Mouse (Mus musculus) embryonic facial prominence, embryonic 12.5 days (tissue): ENCODE data around the gene Oprd1. TPM values are rescaled to one million over a fixed set of nuclear protein-coding genes. Genes with fewer than 3 reads are reported as not detected.

Experiments used
- ATAC-seq: fragments of 200-750 bp; cut with Nextera tagmentation; 2 replicates; pipeline ENCODE4 v1.8.0; 2017; ENCODE audit not compliant: insufficient number of reproducible peaks, insufficient read depth, low FRiP score, low TSS enrichment
- H3K27ac ChIP-seq: fragments of 300-500 bp; sonication (generic); 2 replicates; pipeline ENCODE4 v1.5.1; 2016; ENCODE audit warnings: mild to moderate bottlenecking
- H3K27me3 ChIP-seq: fragments of 300-500 bp; sonication (generic); 2 replicates; pipeline ENCODE4 v1.6.1; 2016; ENCODE audit warnings: mild to moderate bottlenecking, moderate library complexity
- H3K36me3 ChIP-seq: fragments of 300-500 bp; sonication (generic); 2 replicates; pipeline ENCODE4 v1.6.1; 2016; ENCODE audit warnings: mild to moderate bottlenecking
- H3K4me1 ChIP-seq: fragments of 300-500 bp; sonication (generic); 2 replicates; pipeline ENCODE4 v1.6.1; 2016
- H3K4me2 ChIP-seq: fragments of 300-500 bp; sonication (generic); replicated peaks from 2 replicates; pipeline ENCODE4 v1.6.1; 2016; ENCODE audit warnings: mild to moderate bottlenecking, moderate library complexity
- H3K4me3 ChIP-seq: fragments of 300-500 bp; sonication (generic); 2 replicates; pipeline ENCODE4 v1.5.1; 2016; ENCODE audit warnings: mild to moderate bottlenecking
- H3K9ac ChIP-seq: fragments of 300-500 bp; sonication (generic); 2 replicates; pipeline ENCODE4 v1.6.1; 2016; ENCODE audit warnings: mild to moderate bottlenecking, moderate library complexity
- H3K9me3 ChIP-seq: fragments of 300-500 bp; sonication (generic); 2 replicates; pipeline ENCODE4 v1.6.1; 2016; ENCODE audit warnings: mild to moderate bottlenecking, moderate library complexity
- WGBS: fragments of 180-500 bp; shearing (Covaris S2); methylation state at CpG from one replicate; pipeline ENCODE4 v1.1.7; 2016; 5-methylcytosine and 5-hydroxymethylcytosine counted together
- polyA plus RNA-seq: library from polyadenylated mRNA; unstranded; fragments of >200 nt; fragmentation: Nextera tagmentation; extraction: Ambion mirVana; gene quantifications from 2 replicates; pipeline ENCODE4 v1.2.1, GENCODE M21; 2016

Oprd1 gene
- polyA plus RNA-seq, 1 experiment from 2014 or later: 0.52 TPM

- Histone ChIP-seq H3K27me3 (peaks cover 18% of the 10 kb centered on the region), H3K9me3 (no peaks in the 10 kb centered on the region), H3K36me3 (no peaks in the 10 kb centered on the region), H3K27ac (no peak overlapping the region), H3K4me3 (no peak overlapping the region), H3K9ac (no peak overlapping the region), H3K4me1 (no peaks in the 10 kb centered on the region; the same call in 1 of the 2 replicates), H3K4me2 (no peak overlapping the region)
- no peak for ATAC-seq
- WGBS: 41% methylated on average over 4 of the region's 4 CpGs
These were observed 33.1 kb downstream of the Oprd1 start for GRCm38 (mm10) chr4:132111227-132111626.

GRCm38 (mm10) chr4:132108221-132108620 is 36.1 kb downstream of the Oprd1 start:
- Histone ChIP-seq H3K4me3 (no peak overlapping the region), H3K4me2 (no peak overlapping the region), H3K9ac (no peak overlapping the region), H3K9me3 (no peaks in the 10 kb centered on the region), H3K4me1 (no peaks in the 10 kb centered on the region; the same call in 1 of the 2 replicates), H3K36me3 (no peaks in the 10 kb centered on the region), H3K27ac (no peak overlapping the region), H3K27me3 (peaks cover 6% of the 10 kb centered on the region)
- WGBS: 90% methylated on average over 7 of the region's 7 CpGs
- ATAC-seq: no peak

GRCm38 (mm10) chr4:132101152-132101551 is 43.1 kb downstream of the Oprd1 start:
- Histone ChIP-seq H3K9ac (no peak overlapping the region), H3K4me1 (no peaks in the 10 kb centered on the region), H3K9me3 (no peaks in the 10 kb centered on the region), H3K36me3 (no peaks in the 10 kb centered on the region), H3K4me3 (no peak overlapping the region), H3K27me3 (no peaks in the 10 kb centered on the region), H3K4me2 (no peak overlapping the region), H3K27ac (no peak overlapping the region)
- no peak for ATAC-seq
- WGBS: 43% methylated on average over 3 of the region's 3 CpGs

GRCm38 (mm10) chr4:132099548-132099947 is 44.7 kb downstream of the Oprd1 start:
- no peaks in the 10 kb centered on the region for H3K4me1 ChIP-seq
- no peaks in the 10 kb centered on the region for H3K9me3 ChIP-seq
- no peak for ATAC-seq
- no peak overlapping the region for H3K4me3 ChIP-seq
- H3K4me2 ChIP-seq: no peak overlapping the region
- H3K9ac ChIP-seq: no peak overlapping the region
- H3K27me3 ChIP-seq: no peaks in the 10 kb centered on the region
- H3K36me3 ChIP-seq: no peaks in the 10 kb centered on the region
- 69% methylated on average over 5 of the region's 5 CpGs for WGBS
- no peak overlapping the region for H3K27ac ChIP-seq

GRCm38 (mm10) chr4:132095043-132095442 is 49.2 kb downstream of the Oprd1 start:
- Histone ChIP-seq H3K9ac (no peak overlapping the region), H3K4me1 (no peaks in the 10 kb centered on the region), H3K36me3 (no peaks in the 10 kb centered on the region), H3K4me2 (no peak overlapping the region), H3K27ac (no peak overlapping the region), H3K9me3 (no peaks in the 10 kb centered on the region), H3K4me3 (no peak overlapping the region), H3K27me3 (no peaks in the 10 kb centered on the region)
- 76% methylated on average over 7 of the region's 7 CpGs for WGBS
- no peak for ATAC-seq

GRCm38 (mm10) chr4:132093928-132094327 is 50.4 kb downstream of the Oprd1 start:
- no peaks in the 10 kb centered on the region for H3K36me3 ChIP-seq
- H3K27me3 ChIP-seq: no peaks in the 10 kb centered on the region
- no peak overlapping the region for H3K4me3 ChIP-seq
- no peak overlapping the region for H3K4me2 ChIP-seq
- no peaks in the 10 kb centered on the region for H3K4me1 ChIP-seq
- H3K27ac ChIP-seq: no peak overlapping the region
- H3K9me3 ChIP-seq: no peaks in the 10 kb centered on the region
- no peak for ATAC-seq
- 89% methylated on average over 5 of the region's 5 CpGs for WGBS
- no peak overlapping the region for H3K9ac ChIP-seq

- no peak overlapping the region for H3K4me2 ChIP-seq
- no peaks in the 10 kb centered on the region for H3K36me3 ChIP-seq
- H3K9ac ChIP-seq: no peak overlapping the region
- no peak overlapping the region for H3K27ac ChIP-seq
- no peak for ATAC-seq
- H3K4me3 ChIP-seq: no peak overlapping the region
- WGBS: 78% methylated on average over 6 of the region's 6 CpGs
- H3K9me3 ChIP-seq: no peaks in the 10 kb centered on the region
- H3K4me1 ChIP-seq: no peaks in the 10 kb centered on the region
- H3K27me3 ChIP-seq: no peaks in the 10 kb centered on the region
These were observed 51.1 kb downstream of the Oprd1 start for GRCm38 (mm10) chr4:132093136-132093535.

GRCm38 (mm10) chr4:132088921-132089320 is 55.4 kb downstream of the Oprd1 start:
- no peak overlapping the region for H3K27ac ChIP-seq
- H3K9ac ChIP-seq: no peak overlapping the region
- no peak for ATAC-seq
- WGBS: 21% methylated on average over 7 of the region's 7 CpGs
- H3K4me1 ChIP-seq: no peaks in the 10 kb centered on the region
- H3K9me3 ChIP-seq: no peaks in the 10 kb centered on the region
- no peaks in the 10 kb centered on the region for H3K36me3 ChIP-seq
- H3K27me3 ChIP-seq: no peaks in the 10 kb centered on the region
- no peak overlapping the region for H3K4me2 ChIP-seq
- no peak overlapping the region for H3K4me3 ChIP-seq

- Histone ChIP-seq H3K9me3 (no peaks in the 10 kb centered on the region), H3K9ac (no peak overlapping the region), H3K27ac (no peak overlapping the region), H3K36me3 (no peaks in the 10 kb centered on the region), H3K27me3 (no peaks in the 10 kb centered on the region), H3K4me1 (no peaks in the 10 kb centered on the region), H3K4me2 (no peak overlapping the region), H3K4me3 (no peak overlapping the region)
- ATAC-seq: no peak
- 81% methylated on average over 7 of the region's 7 CpGs for WGBS
These were observed 59.2 kb downstream of the Oprd1 start for GRCm38 (mm10) chr4:132085114-132085513.

- Histone ChIP-seq H3K9ac (no peak overlapping the region), H3K9me3 (no peaks in the 10 kb centered on the region), H3K4me3 (no peak overlapping the region), H3K27me3 (no peaks in the 10 kb centered on the region), H3K27ac (no peak overlapping the region), H3K4me2 (no peak overlapping the region), H3K4me1 (peaks cover 7% of the 10 kb centered on the region; the same call in 1 of the 2 replicates), H3K36me3 (no peaks in the 10 kb centered on the region)
- 66% methylated on average over 4 of the region's 4 CpGs for WGBS
- ATAC-seq: no peak
These were observed 63.7 kb downstream of the Oprd1 start for GRCm38 (mm10) chr4:132080492-132080983.

- no peak for ATAC-seq
- no peak overlapping the region for H3K27ac ChIP-seq
- H3K36me3 ChIP-seq: no peaks in the 10 kb centered on the region
- peak overlapping the region; percentile 13; the same call in 1 of the 2 replicates for H3K4me2 ChIP-seq
- H3K9ac ChIP-seq: no peak overlapping the region
- no peaks in the 10 kb centered on the region for H3K27me3 ChIP-seq
- 16% methylated on average over 19 of the region's 19 CpGs for WGBS
- H3K4me3 ChIP-seq: no peak overlapping the region
- no peaks in the 10 kb centered on the region for H3K9me3 ChIP-seq
- peaks cover 7% of the 10 kb centered on the region; the same call in 1 of the 2 replicates for H3K4me1 ChIP-seq
These were observed 64.6 kb downstream of the Oprd1 start for GRCm38 (mm10) chr4:132079555-132080275.

GRCm38 (mm10) chr4:132078296-132078714 is 66.0 kb downstream of the Oprd1 start:
- Histone ChIP-seq H3K9ac (no peak overlapping the region), H3K27me3 (0 out of 2 replicates have a peak, but pooled peaks cover 4% of the 10 kb centered on the region), H3K36me3 (no peaks in the 10 kb centered on the region), H3K4me1 (peaks cover 13% of the 10 kb centered on the region), H3K4me2 (no peak overlapping the region), H3K27ac (no peak overlapping the region), H3K4me3 (no peak overlapping the region), H3K9me3 (no peaks in the 10 kb centered on the region)
- WGBS: 63% methylated on average over 7 of the region's 7 CpGs
- ATAC-seq: no peak
